Mouse (Mus musculus): ENCODE measurements around the gene Gm11236.
"Not testable (repeated sequence)": the region's sequence is repeated elsewhere in the genome, so short reads cannot be mapped to it uniquely, and the experiment has no call there.

Gm11236 gene

GRCm38 (mm10) chr4:73637821-73638220, at the start of gene Gm11236:
Gene Gm11236 (plus strand): TSS chr4:73638121.
- DNase-seq (ENCODE audit: low spot score in 2 of 2), result not testable (repeated sequence)

DNA sequence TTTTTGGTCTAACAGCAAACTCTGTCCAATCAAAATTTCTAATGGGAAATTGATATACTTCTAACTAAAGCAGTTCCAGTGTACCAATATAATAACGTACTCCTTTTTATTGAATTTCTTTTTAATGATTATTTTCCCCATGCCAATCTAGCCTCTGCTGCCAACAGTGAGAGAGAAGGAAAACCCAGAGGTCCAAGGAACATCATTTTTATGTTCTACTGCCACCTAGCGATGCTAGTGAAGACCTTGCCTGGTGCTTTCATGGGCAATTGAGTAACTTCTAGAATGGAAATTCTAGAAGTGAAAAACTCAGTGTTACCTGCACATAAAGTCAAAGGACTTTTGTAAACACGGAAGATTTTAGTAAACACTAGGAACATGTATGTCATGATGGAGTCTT, 38.7 kb upstream of the Gm11236 start:
- DNase-seq (ENCODE audit: low spot score in 2 of 2), result no peak

DNA sequence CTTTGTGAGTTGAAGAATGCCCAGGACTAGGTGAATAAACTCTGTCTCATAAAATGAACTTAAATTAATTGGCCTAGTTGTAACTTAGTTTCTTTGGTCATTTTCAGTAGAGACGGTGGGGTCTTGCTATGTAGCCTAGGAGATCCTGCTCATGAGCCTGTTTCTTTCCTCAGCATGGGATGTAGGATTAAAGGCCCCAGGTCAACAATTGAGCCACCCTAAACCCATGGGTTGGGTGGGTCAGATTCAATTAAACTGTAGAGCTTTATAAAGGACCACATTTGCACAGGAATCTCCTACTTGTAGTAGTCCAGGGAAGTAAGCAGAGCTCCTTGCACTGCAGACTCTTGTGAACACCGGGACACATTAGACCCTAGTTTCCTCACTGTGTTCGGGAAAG, 30.3 kb upstream of the Gm11236 start, which contains the start of gene Gm11238:
Gene Gm11238 (plus strand): TSS at position 301 of the 400 bp plus-strand sequence.
- not testable (repeated sequence) for DNase-seq (ENCODE audit: low spot score in 2 of 2)

- not testable (repeated sequence) for DNase-seq (ENCODE audit: low spot score in 2 of 2)
These were observed 15.2 kb upstream of the Gm11236 start, which contains the start of gene Gm11237 for GRCm38 (mm10) chr4:73622684-73623083. Gene Gm11237 (plus strand): TSS chr4:73622984.

DNA sequence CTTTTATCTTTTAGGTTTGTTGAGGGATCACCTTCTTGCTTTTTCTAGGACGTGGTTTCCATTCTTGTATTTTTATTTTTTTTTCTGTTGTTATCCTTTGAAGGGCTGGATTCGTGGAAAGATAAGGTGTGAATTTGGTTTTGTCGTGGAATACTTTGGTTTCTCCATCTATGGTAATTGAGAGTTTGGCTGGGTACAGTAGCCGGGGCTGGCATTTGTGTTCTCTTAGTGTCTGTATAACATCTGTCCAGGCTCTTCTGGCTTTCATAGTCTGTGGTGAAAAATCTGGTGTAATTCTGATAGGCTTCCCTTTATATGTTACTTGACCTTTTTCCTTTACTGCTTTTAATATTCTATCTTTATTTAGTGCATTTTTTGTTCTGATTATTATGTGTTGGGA, 23.9 kb downstream of the Gm11236 start:
- DNase-seq (ENCODE audit: low spot score in 2 of 2), result not testable (repeated sequence)

- DNase-seq (ENCODE audit: low spot score in 2 of 2), result not testable (repeated sequence)
These were observed 30.1 kb downstream of the Gm11236 start, which contains the start of gene Gm11239 for GRCm38 (mm10) chr4:73668054-73668453. Gene Gm11239 (plus strand): TSS chr4:73668354.

DNA sequence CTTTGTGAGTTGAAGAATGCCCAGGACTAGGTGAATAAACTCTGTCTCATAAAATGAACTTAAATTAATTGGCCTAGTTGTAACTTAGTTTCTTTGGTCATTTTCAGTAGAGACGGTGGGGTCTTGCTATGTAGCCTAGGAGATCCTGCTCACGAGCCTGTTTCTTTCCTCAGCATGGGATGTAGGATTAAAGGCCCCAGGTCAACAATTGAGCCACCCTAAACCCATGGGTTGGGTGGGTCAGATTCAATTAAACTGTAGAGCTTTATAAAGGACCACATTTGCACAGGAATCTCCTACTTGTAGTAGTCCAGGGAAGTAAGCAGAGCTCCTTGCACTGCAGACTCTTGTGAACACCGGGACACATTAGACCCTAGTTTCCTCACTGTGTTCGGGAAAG, 45.3 kb downstream of the Gm11236 start, which contains the start of gene Gm428:
Gene Gm428 (plus strand): TSS at position 301 of the 400 bp plus-strand sequence.
- not testable (repeated sequence) for DNase-seq (ENCODE audit: low spot score in 2 of 2)

Measured in frontal cortex, postnatal 10 days (tissue).